Mouse (Mus musculus): ENCODE results near the gene Tspan12. TPM values are rescaled to one million over a fixed set of nuclear protein-coding genes. Genes with fewer than 3 reads are reported as not detected.

Tspan12 gene
- total and polyA plus RNA-seq, 3 experiments = 0.10 to 1.9 TPM; not detected in 1

DNA sequence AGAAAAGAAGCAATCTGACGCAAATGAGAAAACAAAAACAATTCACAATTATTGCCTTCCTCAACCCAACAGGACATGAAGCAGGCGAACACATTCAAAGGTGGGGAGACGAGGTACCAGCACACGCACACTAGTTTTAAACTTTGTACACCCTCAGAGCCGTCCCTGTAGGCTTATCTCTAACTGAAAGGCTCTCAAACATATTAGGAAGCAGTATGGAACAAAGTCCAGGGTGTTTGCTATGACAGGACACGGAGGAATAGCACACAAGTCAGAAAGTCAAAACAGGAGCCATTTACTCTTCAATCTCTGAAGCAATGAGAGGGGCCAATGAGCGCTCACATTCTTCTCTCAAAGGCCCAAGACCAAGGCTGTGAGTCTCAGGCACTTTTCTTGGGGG is 24.3 kb downstream of the Tspan12 start:
- TF ChIP-seq GATA2 (IDR thresholded peaks at IDR 0.05; ENCODE audit: borderline replicate concordance, low read depth, low read length) (no peak), CTCF (IDR thresholded peaks at IDR 0.05; ENCODE audit: low read depth, low read length) (no peak), TAL1 (conservative IDR thresholded peaks at IDR 0.05; ENCODE audit: low read depth, low read length) (no peak), GATA1 (IDR thresholded peaks at IDR 0.05; ENCODE audit: borderline replicate concordance, low read length) (no peak), POLR2AphosphoS5 (IDR thresholded peaks at IDR 0.05; ENCODE audit: insufficient replicate concordance, low read depth, low read length) (no peak)
- no peaks in the 10 kb centered on the region for H3K4me1 ChIP-seq (ENCODE audit: insufficient read depth, low read depth, low read length)
- no peak overlapping the region for H3K4me3 ChIP-seq (ENCODE audit: low read depth, low read length)
- no peaks in the 10 kb centered on the region for H3K9me3 ChIP-seq (replicated peaks)
- H3K27me3 ChIP-seq (ENCODE audit: insufficient read depth, low read length) = 0 out of 2 replicates have a peak, but pooled peaks cover 2% of the 10 kb centered on the region
- no peaks in the 10 kb centered on the region for H3K36me3 ChIP-seq (replicated peaks)
- ATAC-seq (ENCODE audit: extremely low read depth, insufficient number of reproducible peaks, low FRiP score, poor library complexity, severe bottlenecking) (no peak), DNase-seq (ENCODE audit: low spot score) (no peak)

DNA sequence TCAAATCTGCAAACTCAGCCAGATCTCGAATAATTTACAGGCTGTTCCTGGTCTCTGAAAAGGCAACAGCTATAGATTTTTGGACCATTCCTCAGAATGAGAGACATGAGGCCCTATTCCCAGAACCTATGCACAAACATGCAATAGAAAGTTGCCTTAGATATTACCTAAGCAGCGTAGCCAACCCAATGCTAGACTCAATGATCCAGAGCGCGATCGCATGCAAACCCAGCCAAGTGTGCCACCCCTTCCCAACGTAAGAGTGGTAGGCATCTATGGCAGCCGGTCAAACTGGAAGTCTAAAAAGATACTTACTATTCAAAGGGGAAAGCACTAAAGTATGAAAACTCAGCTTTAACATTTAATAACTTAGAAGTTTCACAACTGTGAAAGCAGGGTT is 28.6 kb downstream of the Tspan12 start:
- no peak overlapping the region for H3K4me3 ChIP-seq (ENCODE audit: low read depth, low read length)
- no peak for ATAC-seq (ENCODE audit: extremely low read depth, insufficient number of reproducible peaks, low FRiP score, poor library complexity, severe bottlenecking)
- no peak for DNase-seq (ENCODE audit: low spot score)
- no peaks in the 10 kb centered on the region for H3K27me3 ChIP-seq (ENCODE audit: insufficient read depth, low read length)
- H3K9me3 ChIP-seq (replicated peaks) = no peaks in the 10 kb centered on the region
- H3K4me1 ChIP-seq (ENCODE audit: insufficient read depth, low read depth, low read length) = no peaks in the 10 kb centered on the region
- no peak for TF ChIP-seq TAL1 (conservative IDR thresholded peaks at IDR 0.05; ENCODE audit: low read depth, low read length)
- no peak for TF ChIP-seq GATA2 (IDR thresholded peaks at IDR 0.05; ENCODE audit: borderline replicate concordance, low read depth, low read length)
- TF ChIP-seq CTCF (IDR thresholded peaks at IDR 0.05; ENCODE audit: low read depth, low read length) = no peak
- no peak for TF ChIP-seq GATA1 (IDR thresholded peaks at IDR 0.05; ENCODE audit: borderline replicate concordance, low read length)
- TF ChIP-seq POLR2AphosphoS5 (IDR thresholded peaks at IDR 0.05; ENCODE audit: insufficient replicate concordance, low read depth, low read length) = no peak
- H3K36me3 ChIP-seq (replicated peaks) = no peaks in the 10 kb centered on the region

DNA sequence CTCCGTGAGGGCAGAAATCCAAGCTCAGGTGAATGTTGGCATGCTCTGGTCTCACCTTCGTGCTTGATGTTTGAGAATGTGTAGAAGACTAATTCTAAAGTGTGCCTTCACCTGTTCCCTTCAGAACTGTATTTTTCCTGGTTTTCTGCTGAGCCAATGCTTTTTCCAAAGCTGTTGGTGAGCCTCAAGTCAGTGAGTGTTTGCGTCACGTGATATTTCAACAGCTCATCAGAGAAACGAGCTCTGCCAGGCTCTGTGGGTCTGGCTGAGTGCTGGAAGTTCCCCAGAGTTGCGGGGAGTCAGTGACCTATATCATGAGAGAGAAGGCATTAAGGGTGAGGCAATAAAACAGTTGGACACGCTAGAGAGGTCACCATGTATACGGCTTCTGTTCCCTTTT is 29.0 kb downstream of the Tspan12 start:
- Histone ChIP-seq H3K27me3 (ENCODE audit: insufficient read depth, low read length) (no peaks in the 10 kb centered on the region), H3K4me3 (ENCODE audit: low read depth, low read length) (no peak overlapping the region), H3K4me1 (ENCODE audit: insufficient read depth, low read depth, low read length) (no peaks in the 10 kb centered on the region), H3K36me3 (replicated peaks) (no peaks in the 10 kb centered on the region), H3K9me3 (replicated peaks) (no peaks in the 10 kb centered on the region)
- no peak for ATAC-seq (ENCODE audit: extremely low read depth, insufficient number of reproducible peaks, low FRiP score, poor library complexity, severe bottlenecking)
- no peak for DNase-seq (ENCODE audit: low spot score)
- TF ChIP-seq CTCF (IDR thresholded peaks at IDR 0.05; ENCODE audit: low read depth, low read length) (no peak), GATA2 (IDR thresholded peaks at IDR 0.05; ENCODE audit: borderline replicate concordance, low read depth, low read length) (no peak), GATA1 (IDR thresholded peaks at IDR 0.05; ENCODE audit: borderline replicate concordance, low read length) (no peak), POLR2AphosphoS5 (IDR thresholded peaks at IDR 0.05; ENCODE audit: insufficient replicate concordance, low read depth, low read length) (no peak), TAL1 (conservative IDR thresholded peaks at IDR 0.05; ENCODE audit: low read depth, low read length) (no peak)

DNA sequence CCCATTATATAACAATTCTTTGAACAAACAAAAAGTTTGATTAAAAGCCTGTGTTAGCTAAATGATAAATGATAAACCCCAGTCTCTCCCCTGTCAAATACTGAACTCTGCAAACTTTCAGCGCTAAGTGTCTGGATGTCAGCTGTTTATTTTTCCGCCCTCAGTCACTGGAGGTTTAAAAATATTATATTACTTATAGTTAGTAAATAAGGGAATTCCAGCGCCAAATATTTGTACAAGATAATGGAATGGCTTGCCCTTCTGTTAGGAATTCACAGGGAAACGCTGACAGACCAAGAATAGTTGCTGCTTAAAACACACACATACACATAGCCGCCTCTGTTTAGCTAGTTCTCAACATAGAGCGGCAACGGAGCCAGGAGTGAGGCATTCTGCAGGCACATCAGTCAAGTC is 29.6 kb downstream of the Tspan12 start:
- DNase-seq (ENCODE audit: low spot score) (no peak), ATAC-seq (ENCODE audit: extremely low read depth, insufficient number of reproducible peaks, low FRiP score, poor library complexity, severe bottlenecking) (no peak)
- Histone ChIP-seq H3K4me3 (ENCODE audit: low read depth, low read length) (no peak overlapping the region), H3K36me3 (replicated peaks) (no peaks in the 10 kb centered on the region), H3K9me3 (replicated peaks) (no peaks in the 10 kb centered on the region), H3K4me1 (ENCODE audit: insufficient read depth, low read depth, low read length) (no peaks in the 10 kb centered on the region), H3K27me3 (ENCODE audit: insufficient read depth, low read length) (no peaks in the 10 kb centered on the region)
- TF ChIP-seq TAL1 (conservative IDR thresholded peaks at IDR 0.05; ENCODE audit: low read depth, low read length) (no peak), GATA1 (IDR thresholded peaks at IDR 0.05; ENCODE audit: borderline replicate concordance, low read length) (no peak), POLR2AphosphoS5 (IDR thresholded peaks at IDR 0.05; ENCODE audit: insufficient replicate concordance, low read depth, low read length) (no peak), CTCF (IDR thresholded peaks at IDR 0.05; ENCODE audit: low read depth, low read length) (no peak), GATA2 (IDR thresholded peaks at IDR 0.05; ENCODE audit: borderline replicate concordance, low read depth, low read length) (no peak)

DNA sequence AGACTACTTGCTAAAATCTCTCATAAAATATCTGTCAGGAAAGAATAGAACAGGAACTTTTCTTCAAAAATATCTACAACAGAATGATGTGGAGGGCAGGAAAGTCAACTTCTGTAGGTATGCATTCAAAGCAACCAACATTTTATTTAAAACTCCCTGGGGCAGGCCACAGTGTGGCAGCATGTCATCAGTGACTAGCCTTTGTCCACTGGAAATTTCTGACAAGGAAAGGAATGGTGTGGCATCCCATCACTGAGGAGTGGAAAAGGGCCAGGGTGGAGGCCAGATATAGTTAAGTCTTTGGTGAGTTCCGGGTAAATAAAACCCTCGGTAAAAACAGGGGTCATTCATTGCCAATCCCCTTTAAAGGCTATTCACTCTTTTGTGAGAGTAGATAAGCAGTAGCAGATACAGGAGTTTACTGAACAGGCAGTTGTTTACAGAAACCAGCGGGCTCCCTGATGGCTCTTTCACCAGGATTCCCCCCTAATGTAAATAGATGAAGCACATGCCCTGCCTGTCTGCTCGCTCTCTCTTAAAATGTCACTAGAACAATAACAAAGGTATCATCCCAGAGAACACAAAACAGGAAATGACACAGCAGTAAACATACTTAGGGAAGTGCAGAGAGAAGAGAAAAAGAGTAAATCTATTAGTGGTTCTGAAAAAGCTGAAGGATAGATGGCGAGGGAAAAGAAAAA is 34.1 kb downstream of the Tspan12 start:
- TF ChIP-seq CTCF (IDR thresholded peaks at IDR 0.05; ENCODE audit: low read depth, low read length) (no peak), GATA1 (IDR thresholded peaks at IDR 0.05; ENCODE audit: borderline replicate concordance, low read length) (no peak), GATA2 (IDR thresholded peaks at IDR 0.05; ENCODE audit: borderline replicate concordance, low read depth, low read length) (no peak), POLR2AphosphoS5 (IDR thresholded peaks at IDR 0.05; ENCODE audit: insufficient replicate concordance, low read depth, low read length) (no peak), TAL1 (conservative IDR thresholded peaks at IDR 0.05; ENCODE audit: low read depth, low read length) (no peak)
- DNase-seq (ENCODE audit: low spot score) = no peak
- no peaks in the 10 kb centered on the region for H3K36me3 ChIP-seq (replicated peaks)
- no peaks in the 10 kb centered on the region for H3K9me3 ChIP-seq (replicated peaks)
- no peak for ATAC-seq (ENCODE audit: extremely low read depth, insufficient number of reproducible peaks, low FRiP score, poor library complexity, severe bottlenecking)
- H3K27me3 ChIP-seq (ENCODE audit: insufficient read depth, low read length) = peaks cover 6% of the 10 kb centered on the region; the same call in 1 of the 2 replicates
- H3K4me1 ChIP-seq (ENCODE audit: insufficient read depth, low read depth, low read length) = no peaks in the 10 kb centered on the region
- H3K4me3 ChIP-seq (ENCODE audit: low read depth, low read length) = no peak overlapping the region

DNA sequence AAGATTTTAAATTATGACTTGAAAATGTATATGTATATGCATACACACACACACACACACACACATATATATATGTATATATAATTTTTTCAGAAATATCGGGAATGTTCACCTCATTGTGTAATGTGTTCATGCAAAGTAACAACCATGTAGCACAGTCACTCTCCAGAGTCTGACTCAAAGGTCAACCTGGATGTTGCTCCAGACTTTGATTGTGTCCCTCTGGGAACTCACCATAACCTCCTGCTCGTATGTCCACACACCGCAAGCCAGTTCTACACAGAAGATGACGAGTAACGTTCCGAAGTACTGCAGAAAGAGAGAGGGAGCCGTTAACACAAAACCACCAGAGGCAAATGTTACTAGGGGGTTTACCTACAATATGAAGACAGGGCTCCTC is 46.3 kb downstream of the Tspan12 start:
- DNase-seq (ENCODE audit: low spot score) (no peak), ATAC-seq (ENCODE audit: extremely low read depth, insufficient number of reproducible peaks, low FRiP score, poor library complexity, severe bottlenecking) (no peak)
- Histone ChIP-seq H3K27me3 (ENCODE audit: insufficient read depth, low read length) (peaks cover 10% of the 10 kb centered on the region), H3K9me3 (replicated peaks) (no peaks in the 10 kb centered on the region), H3K4me3 (ENCODE audit: low read depth, low read length) (no peak overlapping the region), H3K36me3 (replicated peaks) (no peaks in the 10 kb centered on the region), H3K4me1 (ENCODE audit: insufficient read depth, low read depth, low read length) (no peaks in the 10 kb centered on the region)
- TF ChIP-seq TAL1 (conservative IDR thresholded peaks at IDR 0.05; ENCODE audit: low read depth, low read length) = no peak
- TF ChIP-seq POLR2AphosphoS5 (IDR thresholded peaks at IDR 0.05; ENCODE audit: insufficient replicate concordance, low read depth, low read length) = no peak
- no peak for TF ChIP-seq GATA2 (IDR thresholded peaks at IDR 0.05; ENCODE audit: borderline replicate concordance, low read depth, low read length)

All from G1E (cell line).